9 mouse cellular contexts compared by ENCODE assay signal in the genomic region with DNA sequence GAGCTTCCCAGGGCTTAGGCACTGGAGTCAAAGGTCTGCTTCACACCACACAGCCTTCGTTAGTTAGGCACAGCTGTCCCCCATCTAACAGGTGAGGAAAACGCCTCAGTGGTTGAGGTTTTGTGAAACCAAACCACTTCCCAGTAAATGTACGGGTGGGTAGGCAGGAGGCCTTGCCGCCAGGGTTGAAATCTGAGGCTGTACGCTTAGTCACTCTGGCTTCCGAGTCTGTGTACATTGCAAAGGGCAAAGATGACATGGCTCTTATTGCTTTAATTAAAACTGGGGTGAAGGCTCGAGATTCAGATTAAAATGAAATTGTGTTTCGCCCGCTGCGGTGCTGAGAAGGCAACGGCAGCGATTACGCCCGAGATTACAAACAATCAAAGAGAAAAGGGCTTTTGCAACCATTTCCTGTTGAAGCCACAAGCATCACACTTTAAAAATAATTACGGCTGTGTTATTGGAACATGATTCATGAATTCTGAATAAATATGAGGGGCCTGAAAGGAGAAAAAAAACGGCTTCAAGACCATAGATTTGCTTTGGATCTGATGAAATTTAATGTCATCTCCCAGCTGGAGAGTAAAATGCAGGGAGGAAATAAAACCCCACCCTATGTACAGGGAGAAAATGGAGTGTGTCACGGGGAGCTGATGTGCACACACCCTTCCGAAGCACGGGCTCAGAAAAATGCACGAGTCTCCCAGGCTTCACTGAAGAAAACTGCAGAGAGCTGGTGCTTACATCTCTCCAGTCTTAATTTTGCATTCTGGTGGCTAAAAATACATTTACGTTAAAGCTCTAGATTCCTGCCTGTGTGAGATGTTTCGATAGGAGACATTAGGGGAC. TPM values are rescaled to one million over a fixed set of nuclear protein-coding genes. Genes with fewer than 3 reads are reported as not detected.
DNase-seq lines count a peak whose midpoint lies in the region; ATAC-seq lines count a peak whose summit lies in the region.
"Had no signal": no experiment of that assay in that cellular context is flagged by ENCODE, and none has a peak within 500 bp of the region (broad histone marks: within the 10 kb centered on the region; RNA-seq: fewer than 3 reads in every experiment).

No protein-coding gene starts in this region.

- no peaks in the 10 kb centered on the region for H3K36me3 ChIP-seq in kidney, embryonic 14.5 days (ENCODE audit: control insufficient read depth, insufficient read depth, low read length)
- no peaks in the 10 kb centered on the region for H3K36me3 ChIP-seq in splenic B cell, adult 2 months (ENCODE audit: control insufficient read depth, insufficient read depth, low read length, poor library complexity, severe bottlenecking)
- no peaks in the 10 kb centered on the region for H3K36me3 ChIP-seq in liver, embryonic 12.5 days

- no peak overlapping the region for H3K4me3 ChIP-seq in kidney, embryonic 14.5 days (ENCODE audit: low read length)
- no peak overlapping the region for H3K4me3 ChIP-seq in liver, embryonic 12.5 days
- H3K4me3 ChIP-seq: erythroblast, embryonic 14.5 days had no signal

- intact Hi-C loops in heart, postnatal 10 days (cut with DNase I), result no loop called here

- peaks cover 2% of the 10 kb centered on the region; the same call in 1 of the 2 replicates for H3K4me1 ChIP-seq in kidney, embryonic 14.5 days (ENCODE audit: control insufficient read depth, insufficient read depth, low read length)
- no peaks in the 10 kb centered on the region for H3K4me1 ChIP-seq in liver, embryonic 12.5 days

- WGBS in kidney, embryonic 14.5 days, result 50% methylated on average over 22 of the region's 22 CpGs
- 40% methylated on average over 22 of the region's 22 CpGs for WGBS in liver, embryonic 12.5 days (ENCODE audit: insufficient replicate concordance)

- no peak overlapping the region for H3K4me2 ChIP-seq in kidney, embryonic 14.5 days (replicated peaks; ENCODE audit: low read depth, low read length)
- H3K4me2 ChIP-seq in liver, embryonic 12.5 days, result no peak overlapping the region

- no peak overlapping the region for H3K9ac ChIP-seq in kidney, embryonic 14.5 days (ENCODE audit: low read depth, low read length)
- H3K9ac ChIP-seq in liver, embryonic 12.5 days, result no peak overlapping the region

- H3K9me3 ChIP-seq in kidney, embryonic 14.5 days (ENCODE audit: control insufficient read depth, low read length), result no peaks in the 10 kb centered on the region
- H3K9me3 ChIP-seq in liver, embryonic 12.5 days (replicated peaks), result no peaks in the 10 kb centered on the region

- no peak overlapping the region for H3K27ac ChIP-seq in kidney, embryonic 14.5 days (ENCODE audit: low read depth, low read length)
- H3K27ac ChIP-seq in liver, embryonic 12.5 days, result no peak overlapping the region

- no peak for DNase-seq in kidney, postnatal 14 days
- peak; percentile 55 for DNase-seq in MN1 (ENCODE audit: low spot score)
- DNase-seq in splenic B cell, adult 2 months (ENCODE audit: low read depth, low spot score), result peak; percentile 23
- no peak for DNase-seq in heart, postnatal 10 days

- peak; percentile 39; the same call in 1 of the 2 replicates for ATAC-seq in kidney, embryonic 14.5 days (ENCODE audit: low FRiP score, low TSS enrichment)
- ATAC-seq in inflammation-experienced regulatory T-cells, adult 6 months, result peak; percentile 86
- ATAC-seq in erythroblast, adult 5-6 weeks (replicated peaks; ENCODE audit: low FRiP score, poor library complexity, severe bottlenecking), result no peak
- ATAC-seq in liver, embryonic 12.5 days, result no peak

- H3K27me3 ChIP-seq in kidney, embryonic 14.5 days (ENCODE audit: control insufficient read depth, insufficient read depth, low read length), result no peaks in the 10 kb centered on the region
- H3K27me3 ChIP-seq in splenic B cell, adult 2 months (ENCODE audit: control insufficient read depth, insufficient read depth, low read length, poor library complexity, severe bottlenecking), result no peaks in the 10 kb centered on the region
- peaks cover 10% of the 10 kb centered on the region for H3K27me3 ChIP-seq in liver, embryonic 12.5 days (replicated peaks)

RNA-seq across cellular contexts. Expression of a gene that starts 50.5 kb away (rescaled TPM):
- 1.2 and 2.9 TPM in 2 replicates for polyA plus RNA-seq in kidney, embryonic 14.5 days (2014; fragmentation: Nextera tagmentation; extraction: Ambion mirVana)
- 10 to 100 TPM; 11.0 to 19.2 (median 13.1) TPM for polyA plus RNA-seq in inflammation-experienced regulatory T-cells, adult 6 months (2017; shearing (Covaris generic))
- not detected in 2 replicates for total RNA-seq in erythroblast, adult 5-6 weeks (2015; ENCODE audit: low replicate concordance)
- not detected in 2 replicates for total RNA-seq in erythroblast, adult 5-6 weeks (2017; ENCODE audit: low replicate concordance)
- total RNA-seq in heart, postnatal 10 days (2021), result 1 to 10 TPM; 3.2 to 3.4 TPM
- polyA plus RNA-seq in liver, embryonic 12.5 days (2016; fragmentation: Nextera tagmentation; extraction: Ambion mirVana), result 0.99 and 1.2 TPM in 2 replicates

Comparison
In these comparisons a context has a peak if more than half of its experiments do, and no peak if none do; other contexts are left out.
1. ATAC-seq: peak in kidney, embryonic 14.5 days (single experiment) and inflammation-experienced regulatory T-cells, adult 6 months (single experiment); none in erythroblast, adult 5-6 weeks (single experiment) and liver, embryonic 12.5 days (single experiment).
2. DNase-seq: peak in MN1 (single experiment) and splenic B cell, adult 2 months (single experiment); none in kidney, postnatal 14 days (single experiment) and heart, postnatal 10 days (0 of 2).